Mouse (Mus musculus) splenic B cell, adult 2 months (primary cell): Measurements from ENCODE around the gene Psmc6.

Experiments
- DNase-seq: peaks from one replicate; pipeline ENCODE4 v3.0.0-alpha.2; 2011; ENCODE audit warnings: low read depth, low spot score
- H3K27me3 ChIP-seq: 2 replicates; pipeline ENCODE4 v1.6.1; 2012; ENCODE audit warnings: mild to moderate bottlenecking, low read length, moderate library complexity, mixed read lengths; ENCODE audit not compliant: control insufficient read depth, poor library complexity, insufficient read depth, severe bottlenecking
- H3K36me3 ChIP-seq: 2 replicates; pipeline ENCODE4 v1.6.1; 2012; ENCODE audit warnings: mild to moderate bottlenecking, low read length, moderate library complexity, mixed read lengths; ENCODE audit not compliant: control insufficient read depth, poor library complexity, insufficient read depth, severe bottlenecking

The Psmc6 gene

DNA sequence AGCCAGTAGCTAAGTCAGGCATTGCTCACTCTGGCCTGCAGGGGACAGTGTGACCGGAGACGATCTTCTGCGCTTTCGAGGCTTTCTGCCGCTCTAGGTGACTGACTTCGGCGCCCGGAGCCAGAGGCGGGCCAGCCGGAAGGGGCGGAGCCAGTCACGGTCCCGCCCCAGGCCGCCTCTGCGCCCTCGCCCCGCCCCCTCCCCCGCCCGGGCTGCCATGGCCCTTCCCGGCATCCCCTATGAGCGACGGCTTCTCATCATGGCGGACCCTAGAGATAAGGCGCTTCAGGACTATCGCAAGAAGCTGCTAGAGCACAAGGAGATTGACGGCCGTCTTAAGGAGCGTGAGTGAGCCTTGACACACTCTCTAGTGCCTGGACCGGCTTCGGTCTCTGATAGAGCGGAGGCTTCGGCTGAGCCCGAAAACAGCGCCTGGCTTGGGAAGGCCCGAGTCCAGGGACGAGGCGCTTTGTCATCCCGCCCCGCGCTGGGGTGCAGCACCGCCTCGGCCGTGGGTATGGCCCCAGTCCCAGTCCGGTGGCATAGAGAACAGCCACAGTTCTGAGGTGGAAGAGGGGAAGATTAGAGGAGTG, at the start of gene Psmc6:
Psmc6 (plus strand) TSS at position 200 of the 593 bp plus-strand sequence.
- no peaks in the 10 kb centered on the region for H3K27me3 ChIP-seq
- peaks cover 3% of the 10 kb centered on the region; the same call in 1 of the 2 replicates for H3K36me3 ChIP-seq
- DNase-seq: peak; percentile 97

DNA sequence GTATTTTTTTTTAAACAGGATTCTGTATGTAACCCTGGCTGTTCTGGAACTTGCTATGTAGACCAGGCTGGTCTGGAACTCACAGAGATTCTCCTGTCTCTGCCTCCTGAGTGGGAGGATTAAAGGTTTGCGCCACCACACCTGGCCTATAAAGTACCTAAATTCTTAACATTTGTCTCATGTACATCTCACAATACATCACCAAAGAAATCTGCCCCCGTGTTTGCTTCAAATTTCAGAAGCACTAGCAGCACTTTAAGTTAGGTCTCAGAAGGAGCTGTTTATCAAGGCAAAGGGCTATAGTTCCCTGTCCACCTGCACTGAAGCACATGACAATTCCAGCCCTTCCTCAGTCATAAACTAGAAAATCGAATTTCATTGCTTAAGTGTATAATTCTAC, 47.5 kb upstream of the Psmc6 start:
- no peaks in the 10 kb centered on the region for H3K27me3 ChIP-seq
- DNase-seq: no peak
- H3K36me3 ChIP-seq: no peaks in the 10 kb centered on the region

DNA sequence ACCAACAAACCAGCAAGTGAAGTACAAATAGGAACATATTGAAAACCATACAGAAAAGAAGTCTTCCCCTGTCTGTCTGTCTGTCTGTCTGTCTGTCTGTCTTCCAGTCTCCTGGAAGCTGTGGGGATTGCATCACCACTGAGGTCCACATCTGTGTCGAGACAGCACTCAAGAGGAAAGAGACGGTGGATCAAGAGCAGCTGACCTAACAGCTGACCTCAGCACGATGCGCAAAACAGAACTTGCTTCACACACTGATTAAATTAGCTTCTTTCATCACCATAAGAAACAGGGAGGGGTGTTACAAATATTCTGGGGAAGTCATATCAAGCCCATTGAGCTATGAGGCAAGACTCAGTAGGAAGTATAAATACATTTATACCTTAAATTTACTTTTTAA, 38.0 kb upstream of the Psmc6 start:
- Histone ChIP-seq H3K36me3 (peaks cover 4% of the 10 kb centered on the region; the same call in 1 of the 2 replicates), H3K27me3 (no peaks in the 10 kb centered on the region)
- DNase-seq: no peak

DNA sequence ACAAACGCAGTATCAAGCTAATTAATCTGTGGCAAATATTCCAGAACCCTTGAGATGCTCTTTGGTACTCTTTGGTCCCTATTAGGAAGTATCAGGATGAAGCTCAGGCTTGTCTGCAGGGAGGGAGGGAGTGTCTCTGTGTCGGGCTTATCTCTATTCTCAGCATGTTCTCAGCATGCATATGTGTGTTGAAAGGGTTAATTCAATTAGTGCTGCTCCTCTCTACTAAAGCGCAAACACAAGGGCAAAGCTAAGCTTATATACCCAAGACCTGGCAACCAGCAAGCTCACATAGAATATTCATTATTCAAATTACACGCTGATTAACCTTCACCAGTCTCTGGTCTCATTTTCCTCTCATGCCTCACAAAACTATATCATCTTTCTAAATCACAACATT, 25.6 kb upstream of the Psmc6 start:
- peaks cover 1% of the 10 kb centered on the region; the same call in 1 of the 2 replicates for H3K36me3 ChIP-seq
- H3K27me3 ChIP-seq: no peaks in the 10 kb centered on the region
- no peak for DNase-seq

DNA sequence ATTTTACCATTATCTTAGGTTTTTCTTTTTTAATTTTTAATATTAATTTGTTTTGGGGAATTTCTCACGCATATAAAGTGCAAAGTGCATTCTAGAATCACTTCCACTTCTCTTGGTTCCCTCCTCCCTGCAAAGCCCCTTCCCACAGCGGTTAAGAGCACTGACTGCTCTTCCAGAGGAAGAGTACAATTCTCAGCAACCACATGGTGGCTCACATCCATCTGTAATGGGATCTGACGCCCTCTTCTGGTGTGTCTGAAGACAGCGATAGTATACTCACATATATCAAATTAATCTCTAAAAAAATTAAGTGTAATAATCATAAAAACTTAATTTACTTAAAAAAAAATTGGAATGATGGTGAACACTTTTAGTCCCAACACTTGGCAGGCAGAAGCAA, 25.2 kb upstream of the Psmc6 start:
- Histone ChIP-seq H3K27me3 (no peaks in the 10 kb centered on the region), H3K36me3 (peaks cover 1% of the 10 kb centered on the region; the same call in 1 of the 2 replicates)
- no peak for DNase-seq

DNA sequence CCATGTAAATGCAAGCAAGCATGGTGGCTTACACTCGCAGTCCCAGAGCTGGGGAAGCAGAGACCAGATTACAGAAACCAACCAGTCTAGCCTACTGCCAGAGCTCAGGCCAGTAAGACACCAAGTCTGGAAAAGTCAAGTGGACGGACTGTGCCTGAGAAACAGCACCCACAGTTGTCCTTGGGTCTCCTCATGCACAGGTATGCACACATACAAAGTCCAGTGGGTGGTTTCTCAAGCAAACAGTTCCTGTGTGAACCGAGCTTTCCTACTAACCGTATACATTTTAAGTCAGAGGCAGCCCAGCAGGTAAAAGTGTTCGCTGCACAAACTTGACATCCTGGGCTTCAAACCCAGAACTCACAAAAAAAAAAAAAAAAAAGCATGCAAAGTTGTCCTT, 23.7 kb upstream of the Psmc6 start:
- peaks cover 1% of the 10 kb centered on the region; the same call in 1 of the 2 replicates for H3K36me3 ChIP-seq
- no peak for DNase-seq
- H3K27me3 ChIP-seq: no peaks in the 10 kb centered on the region

DNA sequence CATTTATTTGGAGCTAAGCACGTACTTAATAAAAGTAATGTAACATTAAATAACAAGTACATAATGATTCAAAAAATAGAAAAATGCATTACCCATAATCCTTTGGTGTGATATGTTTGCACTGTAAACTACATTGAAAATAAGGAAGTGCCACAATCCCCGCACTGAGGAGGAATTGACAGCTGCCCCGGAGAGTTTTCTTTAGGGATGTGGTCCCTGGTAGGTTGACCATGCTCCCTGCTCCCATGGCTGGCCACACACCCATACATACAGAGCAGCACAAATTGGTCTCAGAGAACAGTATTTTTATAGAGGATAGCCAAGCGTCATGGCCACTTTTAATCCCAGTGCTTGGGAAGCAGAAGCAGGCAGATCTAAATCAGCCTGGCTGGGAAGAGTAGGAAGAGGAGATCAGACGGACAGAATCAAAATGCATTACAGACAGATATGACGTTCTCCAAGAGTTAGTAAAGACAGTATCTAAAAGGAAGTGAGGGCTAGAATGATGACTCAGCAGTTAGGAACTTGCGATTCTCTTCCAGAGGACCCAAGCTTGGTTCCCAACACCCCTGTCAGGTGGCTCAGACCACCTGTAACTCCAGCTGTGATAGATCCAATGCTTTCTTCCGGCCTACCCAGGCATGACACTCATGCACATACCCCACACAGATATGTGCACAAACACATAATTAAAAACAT, 21.8 kb upstream of the Psmc6 start:
- no peak for DNase-seq
- Histone ChIP-seq H3K27me3 (no peaks in the 10 kb centered on the region), H3K36me3 (peaks cover 1% of the 10 kb centered on the region; the same call in 1 of the 2 replicates)

DNA sequence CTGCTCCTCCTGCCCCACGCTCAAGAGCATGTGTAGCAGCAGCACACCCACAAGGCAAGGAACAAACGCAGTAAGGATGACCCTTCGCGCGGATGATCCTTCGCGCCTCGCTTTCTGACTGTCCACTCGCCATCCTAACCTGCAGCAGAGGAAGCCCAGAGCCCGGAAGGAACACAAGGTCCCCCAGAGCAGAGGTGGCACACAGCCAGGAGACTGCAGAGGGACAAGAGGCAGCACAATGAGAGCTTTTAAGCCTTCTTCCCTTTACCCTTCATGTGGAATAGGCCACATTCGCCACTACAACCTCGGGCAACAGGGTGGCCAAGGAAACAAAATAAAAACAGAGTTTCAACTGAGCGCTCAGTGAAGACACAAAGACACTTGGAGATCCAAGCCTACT, 19.9 kb upstream of the Psmc6 start:
- Histone ChIP-seq H3K27me3 (no peaks in the 10 kb centered on the region), H3K36me3 (no peaks in the 10 kb centered on the region)
- no peak for DNase-seq

DNA sequence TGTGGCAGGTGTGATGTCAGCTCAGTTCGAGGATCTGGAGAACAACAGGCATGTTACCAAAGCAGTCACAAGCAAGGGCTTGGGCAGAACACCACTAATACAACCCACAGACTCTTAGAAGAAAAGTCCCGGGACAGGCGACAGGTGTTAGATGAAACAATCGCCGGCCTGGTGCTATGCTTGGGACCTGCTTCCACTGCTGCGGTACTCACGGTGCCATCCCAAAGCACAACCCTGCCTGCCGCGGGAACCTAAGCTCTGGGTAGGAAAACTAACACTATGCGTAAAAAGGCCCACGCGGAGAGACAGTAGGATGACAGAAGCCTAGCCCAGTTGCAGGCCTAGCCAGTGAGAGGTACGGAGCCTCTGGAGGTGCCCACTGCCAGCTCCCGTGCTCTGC, 19.5 kb upstream of the Psmc6 start:
- Histone ChIP-seq H3K27me3 (no peaks in the 10 kb centered on the region), H3K36me3 (no peaks in the 10 kb centered on the region)
- no peak for DNase-seq

DNA sequence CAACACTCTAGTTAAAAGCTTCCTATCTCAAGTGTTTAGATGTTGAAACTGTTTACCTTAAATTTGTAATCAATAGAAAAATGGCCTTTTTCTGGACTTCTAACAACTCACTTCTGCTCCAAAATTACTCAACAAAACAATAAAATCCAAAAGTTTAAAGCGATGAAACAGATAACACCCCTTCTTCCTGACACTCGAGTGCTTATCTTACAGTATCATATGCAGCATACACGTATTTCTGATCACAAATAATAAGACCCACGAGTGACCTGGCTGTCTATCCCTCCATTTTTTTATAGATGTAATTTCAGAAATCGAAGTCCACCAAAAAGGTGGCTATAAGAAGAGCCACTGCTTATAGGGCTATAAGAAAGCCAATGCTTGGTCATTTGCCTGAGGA, 12.7 kb upstream of the Psmc6 start:
- H3K27me3 ChIP-seq: no peaks in the 10 kb centered on the region
- DNase-seq: no peak
- H3K36me3 ChIP-seq: no peaks in the 10 kb centered on the region

DNA sequence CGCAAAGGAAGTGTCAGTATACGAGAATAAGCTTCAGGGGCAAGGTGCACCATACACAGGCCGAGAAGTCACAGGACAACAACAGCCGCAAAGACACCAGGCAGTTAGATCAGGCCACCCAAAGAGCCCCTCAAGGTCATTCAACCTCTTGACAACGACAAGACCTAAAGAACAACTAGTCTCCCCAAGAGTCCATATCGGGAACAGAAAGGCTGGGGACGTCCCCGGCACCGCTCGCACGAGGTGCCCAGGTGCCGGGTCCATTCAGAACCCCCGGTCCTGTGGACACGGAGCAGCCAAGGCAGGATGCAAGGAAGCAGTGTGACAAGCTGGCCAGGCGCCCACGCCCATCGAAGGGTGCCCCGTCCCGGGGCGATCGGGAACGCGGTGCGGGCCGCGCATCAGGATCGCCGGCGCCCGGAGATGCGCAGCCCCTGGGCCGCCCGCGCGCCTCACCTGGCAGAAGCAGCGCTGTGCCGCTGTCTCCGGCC, 11.6 kb upstream of the Psmc6 start:
- DNase-seq: peak; percentile 36
- no peaks in the 10 kb centered on the region for H3K36me3 ChIP-seq

DNA sequence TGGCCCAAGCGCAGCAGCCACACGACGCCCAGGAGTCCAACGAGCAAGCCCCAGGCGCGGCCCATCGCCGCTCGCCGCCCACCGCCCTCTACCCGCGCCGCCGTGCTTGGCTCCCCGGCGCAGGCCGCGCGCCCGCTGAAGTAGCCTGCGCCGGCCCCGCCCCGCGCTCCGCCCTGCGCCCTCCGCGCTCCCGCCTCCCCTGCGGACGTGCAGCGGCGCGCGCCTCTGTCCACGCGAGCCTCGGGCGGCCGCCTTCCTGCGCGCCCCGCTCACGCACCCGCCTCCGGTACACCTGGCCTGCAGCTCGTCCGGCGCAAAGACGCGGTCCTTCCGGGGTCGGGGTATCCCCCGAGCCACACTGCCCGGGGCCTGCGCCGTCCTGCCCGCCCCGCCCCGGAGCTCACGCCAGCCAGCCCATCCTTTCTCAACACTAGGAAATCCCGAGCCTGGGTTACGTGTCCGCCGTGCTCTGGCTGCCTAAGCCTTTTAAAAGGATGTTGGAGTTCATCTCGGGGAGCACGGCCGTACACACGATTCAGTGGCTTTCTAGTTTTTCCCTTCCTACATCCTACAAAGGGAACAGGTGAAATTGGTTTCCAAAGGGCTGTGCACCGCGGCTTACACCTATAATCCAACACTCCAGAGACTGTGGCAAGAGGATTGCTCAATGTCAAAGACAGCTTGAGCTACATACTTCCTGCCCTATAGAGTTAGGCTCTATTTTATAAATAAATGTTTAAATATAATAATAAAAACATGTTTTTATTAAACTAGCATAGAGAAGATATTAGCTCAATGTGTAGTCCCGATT, 11.0 kb upstream of the Psmc6 start, which contains the start of gene Ero1l:
Ero1l (minus strand) TSS at position 346 of the 811 bp plus-strand sequence.
- Histone ChIP-seq H3K36me3 (no peaks in the 10 kb centered on the region), H3K27me3 (no peaks in the 10 kb centered on the region)
- DNase-seq: peak; percentile 80

More for the DNA sequence above, 11.6 kb upstream of the Psmc6 start:
- no peaks in the 10 kb centered on the region for H3K27me3 ChIP-seq

DNA sequence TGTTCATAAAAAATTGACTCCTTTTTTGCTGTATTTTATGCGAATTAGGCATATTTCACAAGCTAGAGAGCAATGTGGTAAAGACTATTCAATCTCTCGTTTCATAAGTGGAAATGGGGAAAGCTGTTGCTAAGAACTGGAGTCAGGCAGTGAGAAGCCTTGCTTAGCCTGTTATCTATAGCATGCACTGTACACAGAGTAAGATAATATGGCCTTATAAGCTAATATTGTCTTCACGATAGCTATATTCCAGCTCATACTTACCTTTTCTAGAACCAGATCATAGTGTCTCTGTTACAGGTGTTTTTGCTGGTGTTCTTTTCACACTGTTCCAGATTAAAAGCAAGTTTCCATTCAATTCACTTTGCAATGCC, 10.4 kb upstream of the Psmc6 start:
- DNase-seq: no peak
- H3K36me3 ChIP-seq: no peaks in the 10 kb centered on the region
- no peaks in the 10 kb centered on the region for H3K27me3 ChIP-seq

DNA sequence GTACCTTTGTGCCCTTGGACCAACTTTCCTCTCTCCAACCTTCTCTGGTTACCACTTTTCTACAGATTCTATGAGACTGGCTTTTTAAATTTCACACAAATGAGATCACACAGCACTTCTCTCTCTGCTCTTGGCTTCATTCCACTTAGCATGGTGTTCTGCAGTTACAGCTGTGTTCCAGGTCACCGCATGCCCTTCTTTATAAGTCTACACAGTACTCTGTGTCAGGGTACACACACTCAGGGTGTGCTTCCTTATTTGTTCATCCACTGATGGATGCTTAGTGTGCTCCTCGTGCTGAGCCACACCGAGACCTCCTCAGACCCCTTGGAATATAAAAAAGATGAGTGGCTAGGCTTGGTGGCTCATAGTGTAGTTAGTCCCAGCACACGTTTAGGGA, 9.5 kb upstream of the Psmc6 start:
- H3K36me3 ChIP-seq: no peaks in the 10 kb centered on the region
- no peaks in the 10 kb centered on the region for H3K27me3 ChIP-seq
- no peak for DNase-seq

DNA sequence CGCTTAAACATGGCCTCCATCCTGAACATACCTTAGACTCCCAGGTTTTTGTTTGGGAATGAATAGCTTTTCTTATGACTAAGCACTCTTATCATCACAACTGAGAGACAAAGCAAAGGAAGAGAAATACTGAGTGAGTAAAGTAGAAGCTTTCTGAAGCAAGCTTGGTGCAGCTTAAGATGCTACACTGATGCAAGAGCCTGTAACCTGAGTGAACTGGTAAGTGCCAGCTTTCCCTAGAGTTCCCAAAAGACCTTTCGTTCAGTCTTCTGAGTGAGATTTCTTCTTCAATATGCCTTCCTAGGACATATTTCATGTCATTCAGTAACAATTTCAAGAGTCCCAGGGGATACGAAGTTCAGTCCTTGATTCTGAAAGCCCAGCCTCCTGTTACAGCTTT, 8.5 kb upstream of the Psmc6 start:
- DNase-seq: no peak
- no peaks in the 10 kb centered on the region for H3K27me3 ChIP-seq
- H3K36me3 ChIP-seq: no peaks in the 10 kb centered on the region
